Mouse (Mus musculus): Measurements from ENCODE around the gene Aurkaip1. TPM values are rescaled to one million over a fixed set of nuclear protein-coding genes. Genes with fewer than 3 reads are reported as not detected.
A peak's percentile ranks its signal among the peaks of the same experiment; 100 is the strongest.
"Not testable (repeated sequence)": the region's sequence is repeated elsewhere in the genome, so short reads cannot be mapped to it uniquely, and the experiment has no call there.

The Aurkaip1 gene
- 100 to 1,000 TPM; 167 to 217 TPM for polyA plus RNA-seq (2017; shearing (Covaris generic))

DNA sequence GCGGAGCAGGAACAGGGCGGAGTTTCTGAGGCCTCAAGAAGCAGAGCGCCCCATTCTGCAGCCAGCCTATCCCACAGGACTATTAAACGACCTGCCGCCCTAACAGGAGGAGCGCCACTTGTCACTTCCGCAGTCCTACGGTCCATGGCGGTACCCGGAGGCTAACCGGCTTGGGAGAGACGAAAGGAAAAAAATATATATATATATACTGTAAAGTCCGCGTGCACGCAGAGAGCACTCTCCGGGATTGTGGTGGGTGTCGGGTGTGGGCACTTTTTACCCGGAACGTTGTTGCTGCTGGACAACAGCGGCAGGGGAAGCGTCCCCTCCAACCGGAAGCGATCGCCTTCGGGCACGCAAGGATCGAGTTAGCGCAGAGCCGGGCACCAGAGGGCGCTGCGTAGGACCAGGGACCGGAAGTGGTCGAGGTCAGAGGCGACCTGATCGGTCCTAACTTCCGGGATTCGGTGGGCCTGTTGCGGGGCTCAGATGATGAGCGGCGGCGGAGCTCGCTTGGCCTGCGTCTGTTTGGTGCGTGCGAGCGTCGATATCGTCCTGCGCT, at the start of gene Aurkaip1:
Gene Aurkaip1 (plus strand): TSS at position 68 of the 562 bp plus-strand sequence.
- peak; percentile 88 for ATAC-seq

- ATAC-seq: no peak
Measured at GRCm38 (mm10) chr4:155783486-155784080, 47.5 kb upstream of the Aurkaip1 start.

DNA sequence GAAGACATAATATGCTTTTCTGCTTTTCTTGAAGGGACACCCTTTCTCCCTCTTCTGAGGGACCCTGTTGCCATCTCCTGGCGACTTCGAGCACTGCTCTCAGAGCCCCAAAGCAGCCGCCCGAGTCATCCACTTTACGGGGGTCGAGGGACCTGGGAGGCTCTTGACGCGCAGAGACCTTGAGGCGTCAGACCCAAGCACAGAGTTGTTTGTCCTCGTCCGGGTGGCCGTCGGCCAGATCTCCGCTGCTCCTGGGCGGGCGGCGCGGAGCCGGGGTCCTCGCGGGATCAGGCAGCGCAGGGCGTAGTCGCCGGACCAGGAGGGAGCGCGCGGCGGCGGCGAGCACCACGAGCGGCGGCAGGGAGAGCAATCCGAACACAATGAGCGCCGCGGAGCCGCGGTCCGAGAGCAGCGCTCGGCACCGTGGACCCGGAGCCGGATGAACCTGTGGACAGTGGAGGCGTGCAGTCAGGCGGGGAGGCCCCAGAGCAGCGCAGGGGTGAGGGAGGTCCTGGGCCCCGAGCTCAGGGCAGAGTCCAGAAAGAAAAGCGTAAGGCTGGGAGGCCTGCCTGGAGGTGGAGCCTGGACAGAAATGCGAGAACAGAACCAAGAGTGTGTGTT, 46.9 kb upstream of the Aurkaip1 start:
- peak; percentile 77 for ATAC-seq

GRCm38 (mm10) chr4:155785246-155785645, 45.8 kb upstream of the Aurkaip1 start:
- ATAC-seq: no peak

GRCm38 (mm10) chr4:155785819-155786218, 45.3 kb upstream of the Aurkaip1 start, which contains the start of gene Tmem88b:
Gene Tmem88b (minus strand): TSS chr4:155785874.
- ATAC-seq: no peak

DNA sequence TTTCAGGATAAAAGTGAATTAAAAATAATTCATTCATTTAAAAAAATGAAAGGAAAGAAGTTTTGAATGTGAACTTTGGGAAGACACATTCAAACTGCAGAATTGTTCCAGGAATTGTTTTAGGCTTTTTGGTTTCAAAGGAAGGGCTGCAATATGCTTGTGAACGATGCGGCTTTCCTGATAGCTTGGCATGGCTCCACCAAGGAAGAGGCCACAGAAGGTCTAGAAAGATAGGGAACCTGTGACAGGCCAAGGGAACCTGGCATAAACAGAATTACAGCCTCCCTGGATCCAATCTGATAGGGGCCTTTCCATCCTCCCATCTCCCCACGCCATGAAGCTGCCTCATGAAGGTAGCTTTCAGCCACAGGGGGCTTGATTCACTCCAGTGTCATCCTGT, 42.8 kb upstream of the Aurkaip1 start:
- no peak for ATAC-seq

DNA sequence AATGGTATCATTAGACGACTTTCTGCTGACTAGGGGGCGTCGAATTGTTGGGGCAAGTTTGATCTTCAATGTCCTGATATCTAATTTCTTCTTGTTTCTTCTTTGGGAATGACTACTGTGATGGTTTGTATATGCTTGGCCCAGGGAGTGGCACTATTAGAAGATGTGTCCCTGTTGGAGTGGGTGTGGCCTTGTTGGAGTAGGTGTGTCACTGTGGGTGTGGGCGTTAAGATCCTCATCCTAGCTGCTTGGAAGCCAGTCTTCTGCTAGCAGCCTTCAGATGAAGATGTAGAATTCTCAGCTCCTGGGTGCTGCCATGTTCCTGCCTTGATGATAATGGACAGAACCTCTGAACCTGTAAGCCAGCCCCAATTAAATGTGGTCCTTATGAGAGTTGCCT, 42.2 kb upstream of the Aurkaip1 start:
- ATAC-seq: not testable (repeated sequence)

GRCm38 (mm10) chr4:155790021-155790489, 41.0 kb upstream of the Aurkaip1 start, which contains the start of gene Ankrd65:
Gene Ankrd65 (plus strand): TSS chr4:155790439.
- ATAC-seq: no peak

DNA sequence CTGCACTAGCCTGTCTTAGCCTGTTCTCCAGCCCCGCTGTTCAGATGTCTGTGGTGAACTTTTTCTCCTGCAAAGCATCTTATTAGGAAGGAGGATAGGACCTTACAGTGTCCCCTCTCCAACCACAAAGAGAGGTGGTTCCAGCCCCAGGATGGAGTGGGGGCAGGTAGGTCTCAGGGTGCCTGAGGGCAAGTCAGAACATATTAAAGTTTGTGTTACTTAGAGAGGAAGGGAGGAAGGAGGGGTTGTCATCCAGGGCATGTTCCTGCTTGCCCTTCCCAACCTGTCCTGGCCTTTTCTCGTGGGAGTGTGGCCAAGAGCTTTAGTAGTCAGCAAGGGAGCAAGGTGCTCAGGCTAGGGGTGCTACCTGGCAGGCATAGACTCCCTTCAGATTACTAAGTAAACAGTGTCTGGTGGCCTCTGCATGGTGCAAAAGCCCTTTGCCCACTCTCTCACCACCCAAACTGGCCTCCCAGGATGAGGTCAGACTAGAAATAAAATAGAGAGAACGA, 40.4 kb upstream of the Aurkaip1 start:
- no peak for ATAC-seq

- no peak for ATAC-seq
Measured at GRCm38 (mm10) chr4:155791240-155791933, 39.7 kb upstream of the Aurkaip1 start.

GRCm38 (mm10) chr4:155793730-155794129, 37.3 kb upstream of the Aurkaip1 start:
- ATAC-seq: no peak

DNA sequence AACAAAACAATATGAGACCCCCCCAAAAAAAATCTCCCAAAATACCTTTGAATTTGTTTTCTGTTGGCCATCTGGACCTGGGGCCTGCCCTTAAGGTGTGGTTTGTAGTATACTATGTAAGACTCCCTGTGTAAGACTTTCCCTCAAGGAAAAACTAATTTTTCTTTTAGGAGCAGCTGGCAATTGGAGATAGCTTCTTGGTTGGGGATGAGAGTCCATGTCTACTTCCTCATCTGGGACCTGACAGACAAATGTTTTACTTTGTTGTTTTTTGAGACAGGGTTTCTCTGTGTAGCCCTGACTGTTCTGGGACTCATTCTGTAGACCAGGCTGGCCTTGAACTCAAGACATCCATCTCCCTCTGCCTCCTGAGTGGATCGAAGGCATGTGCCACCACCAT, 29.0 kb upstream of the Aurkaip1 start:
- no peak for ATAC-seq

GRCm38 (mm10) chr4:155802741-155803339, 28.2 kb upstream of the Aurkaip1 start, which contains the start of gene Mrpl20:
Gene Mrpl20 (plus strand): TSS chr4:155802878.
- ATAC-seq: peak; percentile 58

DNA sequence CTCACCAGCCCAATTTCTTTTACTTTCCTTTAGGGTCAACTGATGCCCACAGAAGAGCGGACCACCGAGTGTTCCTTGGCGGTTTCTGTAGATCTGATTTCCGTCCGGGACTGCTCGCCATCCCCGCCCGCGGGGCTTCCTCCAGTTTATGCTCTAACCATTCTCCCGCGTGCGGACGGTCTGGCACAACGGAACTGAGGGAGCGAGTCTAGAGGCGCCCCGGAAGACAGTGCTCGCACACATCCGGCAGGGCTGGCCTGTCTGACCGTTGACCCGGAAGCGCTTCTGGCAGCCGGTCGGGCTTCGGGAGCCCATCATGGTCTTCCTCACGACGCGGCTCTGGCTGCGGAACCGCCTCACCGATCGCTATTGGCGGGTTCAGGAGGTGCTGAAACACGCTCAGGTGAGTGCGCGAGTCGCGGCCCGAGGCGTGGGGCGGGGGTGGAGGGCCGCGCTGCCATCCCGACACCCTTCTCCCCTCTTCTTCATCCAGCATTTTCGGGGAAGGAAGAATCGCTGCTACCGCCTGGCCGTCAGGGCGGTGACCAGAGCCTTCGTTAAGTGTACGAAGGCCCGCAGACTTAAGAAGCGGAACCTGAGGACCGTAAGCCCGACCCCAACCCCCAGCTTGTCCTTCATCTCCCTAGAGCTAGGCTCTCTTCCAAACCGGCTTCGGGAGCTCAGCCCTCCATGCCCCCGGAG, 27.6 kb upstream of the Aurkaip1 start:
- ATAC-seq: peak; percentile 97

GRCm38 (mm10) chr4:155807841-155808240, 23.2 kb upstream of the Aurkaip1 start:
- ATAC-seq: no peak

DNA sequence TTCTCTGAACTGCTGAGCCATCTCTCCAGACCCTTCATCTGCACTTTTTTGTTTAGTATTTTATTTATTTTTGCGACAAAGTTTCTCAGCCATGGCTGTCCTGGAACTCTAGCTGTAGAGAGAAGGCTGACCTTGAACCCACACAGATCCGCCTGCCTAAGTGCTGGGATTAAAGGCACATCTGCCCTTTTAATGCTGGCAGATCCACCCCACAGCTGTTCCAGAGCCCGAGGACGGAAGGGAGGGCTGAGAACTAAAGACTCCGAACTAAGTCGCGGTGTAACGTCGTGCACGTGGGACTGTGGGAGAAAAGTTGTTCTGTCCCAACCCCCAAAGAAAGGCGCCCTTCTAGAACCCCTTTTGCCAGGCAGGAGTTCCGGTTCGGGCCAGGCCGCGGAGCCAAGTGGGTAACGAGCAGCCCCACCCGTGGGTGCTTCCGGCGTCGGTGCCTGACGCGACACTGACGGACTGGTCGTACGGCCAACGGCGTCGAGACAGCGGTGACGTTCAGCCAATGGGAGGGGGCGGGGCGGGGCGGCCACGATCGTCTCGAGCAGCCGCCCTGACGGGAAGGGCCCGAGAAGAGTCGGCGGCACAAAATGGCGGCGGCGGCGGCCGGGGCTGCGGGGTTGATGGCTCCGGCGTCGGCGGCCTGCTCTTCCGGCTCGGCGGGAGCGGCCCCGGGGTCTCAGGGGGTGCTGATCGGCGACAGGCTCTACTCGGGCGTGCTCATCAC, 19.0 kb upstream of the Aurkaip1 start, which contains the start of gene Ccnl2:
Gene Ccnl2 (plus strand): TSS at position 561 of the 736 bp plus-strand sequence.
- peak; percentile 99 for ATAC-seq

DNA sequence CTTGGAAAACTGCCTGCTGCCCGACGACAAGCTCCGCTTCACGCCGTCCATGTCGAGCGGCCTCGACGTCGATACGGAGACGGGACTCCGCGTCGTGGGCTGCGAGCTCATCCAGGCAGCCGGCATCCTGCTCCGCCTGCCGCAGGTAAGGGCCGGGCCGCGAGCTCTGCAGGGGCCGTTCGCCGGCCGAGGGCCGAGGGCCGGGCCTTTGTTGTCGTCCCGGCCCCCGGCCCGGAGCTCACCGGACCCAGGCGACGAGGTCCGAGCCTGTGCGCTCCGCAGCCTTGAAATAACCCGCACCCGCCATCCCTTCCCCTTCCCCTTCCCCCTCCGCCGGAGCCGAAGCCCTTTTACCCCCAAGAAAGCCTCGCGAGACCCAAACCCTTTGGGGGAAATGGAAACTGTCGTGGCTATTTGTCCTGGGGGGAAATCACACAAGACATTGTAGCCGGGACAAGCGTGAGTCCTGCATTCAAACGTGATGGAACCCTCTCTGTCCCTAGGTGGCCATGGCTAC, 18.3 kb upstream of the Aurkaip1 start:
- peak; percentile 13 for ATAC-seq

DNA sequence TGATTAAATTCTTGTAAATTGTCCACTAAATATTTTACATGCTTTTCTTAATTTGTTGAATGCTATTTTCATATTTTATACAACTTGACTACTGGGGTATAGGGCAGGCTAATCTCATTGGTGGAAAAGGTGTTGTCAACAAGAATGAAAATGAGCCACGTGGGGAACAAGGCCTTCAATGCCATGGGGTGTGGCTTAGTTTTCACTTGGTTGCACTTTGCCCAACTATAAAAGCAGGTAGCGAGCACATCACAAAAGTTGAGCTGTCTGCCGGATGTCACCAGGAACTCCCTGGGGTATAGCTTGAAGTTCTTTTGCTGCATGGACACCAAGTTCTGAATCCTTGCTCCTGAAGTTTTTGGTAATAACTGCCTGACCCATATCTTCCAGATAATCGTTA, 13.5 kb upstream of the Aurkaip1 start:
- ATAC-seq: no peak

DNA sequence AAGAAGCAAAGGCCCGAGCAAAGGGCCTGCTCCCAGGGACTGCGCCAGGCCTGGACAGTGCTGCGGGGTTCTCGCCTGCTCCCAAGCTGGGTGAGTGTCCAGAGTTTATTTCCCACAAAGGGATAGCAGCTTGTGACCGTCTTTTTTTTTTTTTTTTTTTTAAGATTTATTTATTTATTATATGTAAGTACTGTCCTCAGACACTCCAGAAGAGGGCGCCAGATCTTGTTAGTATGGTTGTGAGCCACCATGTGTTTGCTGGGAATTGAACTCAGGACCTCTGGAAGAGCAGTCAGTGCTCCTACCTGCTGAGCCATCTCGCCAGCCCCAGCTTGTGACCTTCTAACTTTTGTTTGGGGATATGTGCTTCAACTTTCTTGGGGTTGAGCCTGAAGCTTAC, 10.0 kb upstream of the Aurkaip1 start:
- ATAC-seq: no peak

- no peak for ATAC-seq
Measured at GRCm38 (mm10) chr4:155823443-155823842, 7.6 kb upstream of the Aurkaip1 start.

DNA sequence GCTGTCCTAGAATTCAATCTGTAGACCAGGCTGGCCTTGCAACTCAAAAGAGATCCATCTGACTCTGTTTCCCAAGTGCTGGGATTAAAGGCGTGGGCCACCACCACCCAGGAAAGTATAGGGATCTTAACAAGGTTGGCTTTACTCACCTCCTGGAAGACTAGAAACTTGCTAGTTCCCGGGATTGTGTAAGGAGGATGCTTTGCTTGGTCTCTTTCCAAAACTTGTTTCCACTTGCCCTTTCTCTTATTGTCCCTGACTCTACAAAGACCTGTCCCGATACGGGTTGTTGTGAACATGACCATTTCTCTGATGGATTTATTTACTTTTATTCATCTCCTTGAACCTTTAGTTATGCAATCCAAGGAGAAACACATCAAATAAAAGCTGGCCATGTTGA, 1.2 kb upstream of the Aurkaip1 start:
- ATAC-seq: no peak
